Mouse (Mus musculus) lung, postnatal 25 days (tissue): ENCODE results near the gene Ddr2.
"Not testable (repeated sequence)": the region's sequence is repeated elsewhere in the genome, so short reads cannot be mapped to it uniquely, and the experiment has no call there.

ENCODE experiments used
- DNase-seq: peaks from one replicate; pipeline ENCODE4 v3.0.0; 2022; ENCODE audit warnings: low spot score

The Ddr2 gene

GRCm38 (mm10) chr1:170102814-170103213 lies 7.7 kb downstream of the Ddr2 start:
- not testable (repeated sequence) for DNase-seq

GRCm38 (mm10) chr1:170086631-170087030 lies 23.9 kb downstream of the Ddr2 start:
- no peak for DNase-seq

- DNase-seq: no peak
Measured at GRCm38 (mm10) chr1:170084151-170084796, 26.3 kb downstream of the Ddr2 start.

- DNase-seq: no peak
Measured at GRCm38 (mm10) chr1:170080907-170081306, 29.7 kb downstream of the Ddr2 start.

- no peak for DNase-seq
Measured at GRCm38 (mm10) chr1:170079465-170079864, 31.1 kb downstream of the Ddr2 start.

GRCm38 (mm10) chr1:170076339-170076738 lies 34.2 kb downstream of the Ddr2 start:
- no peak for DNase-seq

- no peak for DNase-seq
Measured at GRCm38 (mm10) chr1:170073768-170074167, 36.8 kb downstream of the Ddr2 start.

GRCm38 (mm10) chr1:170069143-170069542 lies 41.4 kb downstream of the Ddr2 start:
- DNase-seq: no peak

GRCm38 (mm10) chr1:170065931-170066330 lies 44.6 kb downstream of the Ddr2 start:
- DNase-seq: no peak

GRCm38 (mm10) chr1:170065009-170065408 lies 45.6 kb downstream of the Ddr2 start:
- no peak for DNase-seq

- peak; percentile 31 for DNase-seq
Measured at GRCm38 (mm10) chr1:170064083-170064494, 46.5 kb downstream of the Ddr2 start.

- no peak for DNase-seq
Measured at GRCm38 (mm10) chr1:170060214-170060613, 50.3 kb downstream of the Ddr2 start.

GRCm38 (mm10) chr1:170059347-170059746 lies 51.2 kb downstream of the Ddr2 start:
- no peak for DNase-seq

- DNase-seq: peak; percentile 48
Measured at GRCm38 (mm10) chr1:170058051-170058450, 52.5 kb downstream of the Ddr2 start.

- DNase-seq: no peak
Measured at GRCm38 (mm10) chr1:170057607-170058006, 53.0 kb downstream of the Ddr2 start.

GRCm38 (mm10) chr1:170056921-170057320 lies 53.6 kb downstream of the Ddr2 start:
- no peak for DNase-seq

- no peak for DNase-seq
Measured at GRCm38 (mm10) chr1:170056214-170056613, 54.3 kb downstream of the Ddr2 start.

GRCm38 (mm10) chr1:170052469-170053065 lies 58.0 kb downstream of the Ddr2 start:
- DNase-seq: no peak

GRCm38 (mm10) chr1:170051631-170052177 lies 58.9 kb downstream of the Ddr2 start:
- no peak for DNase-seq

- no peak for DNase-seq
Measured at GRCm38 (mm10) chr1:170048434-170048833, 62.1 kb downstream of the Ddr2 start.

- no peak for DNase-seq
Measured at GRCm38 (mm10) chr1:170044726-170045471, 65.7 kb downstream of the Ddr2 start.

- DNase-seq: no peak
Measured at GRCm38 (mm10) chr1:170043753-170044152, 66.8 kb downstream of the Ddr2 start.

GRCm38 (mm10) chr1:170042996-170043395 lies 67.6 kb downstream of the Ddr2 start:
- no peak for DNase-seq
